Comparison of ENCODE assay signal across 8 mouse cellular contexts in genomic region chr6:106799333-106800226, GRCm38 (mm10). TPM values are rescaled to one million over a fixed set of nuclear protein-coding genes. Genes with fewer than 3 reads are reported as not detected.
DNase-seq lines count a peak whose midpoint lies in the region; ATAC-seq and TF ChIP-seq lines count a peak whose summit lies in the region.

Gene Crbn, minus strand, starts transcription at chr6:106800077.

- H3K27me3 ChIP-seq in embryonic facial prominence, embryonic 14.5 days (replicated peaks; ENCODE audit: control insufficient read depth, insufficient read depth, low read length), result no peaks in the 10 kb centered on the region
- H3K27me3 ChIP-seq in limb, embryonic 14.5 days (ENCODE audit: control insufficient read depth, insufficient read depth, low read length), result no peaks in the 10 kb centered on the region
- no peaks in the 10 kb centered on the region for H3K27me3 ChIP-seq in midbrain, postnatal 0 days (ENCODE audit: insufficient read depth, low read length)

- H3K4me3 ChIP-seq in embryonic facial prominence, embryonic 14.5 days (ENCODE audit: low read depth, low read length), result peak within 1 kb of the TSS; percentile 58
- H3K4me3 ChIP-seq in limb, embryonic 14.5 days (replicated peaks; ENCODE audit: low read length), result peak within 1 kb of the TSS; percentile 80
- peak within 1 kb of the TSS; percentile 65 for H3K4me3 ChIP-seq in midbrain, postnatal 0 days (ENCODE audit: low read depth, low read length)

- peaks cover 11% of the 10 kb centered on the region for H3K4me1 ChIP-seq in embryonic facial prominence, embryonic 14.5 days (ENCODE audit: control insufficient read depth, insufficient read depth, low read length)
- peaks cover 11% of the 10 kb centered on the region; the same call in 1 of the 2 replicates for H3K4me1 ChIP-seq in limb, embryonic 14.5 days (ENCODE audit: control insufficient read depth, insufficient read depth, low read length)
- H3K4me1 ChIP-seq in midbrain, postnatal 0 days (ENCODE audit: insufficient read depth, low read length), result no peaks in the 10 kb centered on the region

- peak within 1 kb of the TSS; percentile 66 for H3K4me2 ChIP-seq in embryonic facial prominence, embryonic 14.5 days (ENCODE audit: low read depth, low read length)
- peak within 1 kb of the TSS; percentile 90 for H3K4me2 ChIP-seq in limb, embryonic 14.5 days (replicated peaks; ENCODE audit: low read depth, low read length, severe bottlenecking)
- peak within 1 kb of the TSS; percentile 87 for H3K4me2 ChIP-seq in midbrain, postnatal 0 days (ENCODE audit: low read depth, low read length, poor library complexity, severe bottlenecking)

- H3K9me3 ChIP-seq in embryonic facial prominence, embryonic 14.5 days (ENCODE audit: control insufficient read depth, low read length), result no peaks in the 10 kb centered on the region
- no peaks in the 10 kb centered on the region for H3K9me3 ChIP-seq in limb, embryonic 14.5 days (ENCODE audit: control insufficient read depth, low read length)
- no peaks in the 10 kb centered on the region for H3K9me3 ChIP-seq in midbrain, postnatal 0 days (ENCODE audit: low read length)

- H3K36me3 ChIP-seq in embryonic facial prominence, embryonic 14.5 days (ENCODE audit: control insufficient read depth, insufficient read depth, low read length), result peaks cover 11% of the 10 kb centered on the region
- H3K36me3 ChIP-seq in limb, embryonic 14.5 days (ENCODE audit: control insufficient read depth, insufficient read depth, low read length), result peaks cover 11% of the 10 kb centered on the region
- peaks cover 5% of the 10 kb centered on the region; the same call in 1 of the 2 replicates for H3K36me3 ChIP-seq in midbrain, postnatal 0 days (ENCODE audit: insufficient read depth, low read length)

- WGBS in embryonic facial prominence, embryonic 14.5 days, result 2% methylated on average over 49 of the region's 57 CpGs
- WGBS in limb, embryonic 14.5 days, result 2% methylated on average over 53 of the region's 57 CpGs
- 2% methylated on average over 57 of the region's 57 CpGs for WGBS in midbrain, postnatal 0 days

- TF ChIP-seq CTCF in midbrain, postnatal 0 days (IDR thresholded peaks at IDR 0.05), result peak; percentile 99

- DNase-seq in 3T3-L1 (ENCODE audit: low read depth, low spot score), result peak; percentile 88
- DNase-seq in adrenal gland, postnatal 4 days (ENCODE audit: low spot score in 2 of 2), result peak; percentile 80 to 89
- peak; percentile 91 for DNase-seq in embryonic facial prominence, embryonic 14.5 days (ENCODE audit: low spot score)
- DNase-seq in heart, adult 8-10 months (ENCODE audit: low spot score), result peak; percentile 92
- peak; percentile 91 for DNase-seq in kidney, adult 9 months
- peak; percentile 70 for DNase-seq in limb, embryonic 14.5 days (ENCODE audit: low spot score)
- DNase-seq in midbrain, postnatal 0 days (ENCODE audit: low spot score), result peak; percentile 87
- DNase-seq in spleen, postnatal 14 days (ENCODE audit: low spot score in 2 of 2), result peak; percentile 83 to 93

- ATAC-seq in embryonic facial prominence, embryonic 14.5 days (ENCODE audit: low read depth), result peak; percentile 97
- ATAC-seq in limb, embryonic 14.5 days (ENCODE audit: low FRiP score, low read depth), result peak; percentile 94
- ATAC-seq in midbrain, postnatal 0 days (ENCODE audit: low FRiP score), result peak; percentile 96

- no peak within 1 kb of the TSS for H3K27ac ChIP-seq in embryonic facial prominence, embryonic 14.5 days (replicated peaks; ENCODE audit: low read depth, low read length)
- no peak within 1 kb of the TSS for H3K27ac ChIP-seq in limb, embryonic 14.5 days (replicated peaks; ENCODE audit: low read depth, low read length)
- peak within 1 kb of the TSS; percentile 51; the same call in 1 of the 2 replicates for H3K27ac ChIP-seq in midbrain, postnatal 0 days (ENCODE audit: low read depth, low read length)

- TF ChIP-seq POLR2A in limb, embryonic 14.5 days (IDR thresholded peaks at IDR 0.05; ENCODE audit: borderline replicate concordance, extremely low read depth, insufficient read depth, insufficient read length), result no peak

- H3K9ac ChIP-seq in embryonic facial prominence, embryonic 14.5 days (ENCODE audit: low read depth, low read length), result peak within 1 kb of the TSS; percentile 84
- H3K9ac ChIP-seq in limb, embryonic 14.5 days (ENCODE audit: low read depth, low read length, severe bottlenecking), result peak within 1 kb of the TSS; percentile 80
- peak within 1 kb of the TSS; percentile 66 for H3K9ac ChIP-seq in midbrain, postnatal 0 days (replicated peaks; ENCODE audit: low read length, poor library complexity, severe bottlenecking)

RNA-seq across cellular contexts. Expression of gene Crbn, which starts in this region (rescaled TPM):
- total RNA-seq in adrenal gland, postnatal 4 days (2021), result 10 to 100 TPM; 70.7 to 71.7 TPM
- 42.0 and 50.3 TPM in 2 replicates for polyA plus RNA-seq in embryonic facial prominence, embryonic 14.5 days (2014; fragmentation: Nextera tagmentation; extraction: Ambion mirVana)
- total RNA-seq in heart, adult 8-10 months (2022), result 10 to 100 TPM; 47.7 to 62.5 (median 52.1) TPM
- polyA plus RNA-seq in limb, embryonic 14.5 days (2012; rRNA removed), result 16.9 and 22.4 TPM in 2 replicates
- 44.3 and 46.3 TPM in 2 replicates for polyA plus RNA-seq in limb, embryonic 14.5 days (2014; fragmentation: Nextera tagmentation; extraction: Ambion mirVana)
- 48.0 and 53.1 TPM in 2 replicates for total RNA-seq in midbrain, postnatal 0 days (2014; rRNA removed)
- polyA plus RNA-seq in midbrain, postnatal 0 days (2015; fragmentation: Nextera tagmentation; extraction: Ambion mirVana), result 51.2 and 53.8 TPM in 2 replicates
